Mouse (Mus musculus) testis, postnatal 14 days (tissue): Measurements from ENCODE around the gene Slc25a44.
"Not testable (repeated sequence)": the region's sequence is repeated elsewhere in the genome, so short reads cannot be mapped to it uniquely, and the experiment has no call there.

ENCODE experiments used
- DNase-seq: peaks from one replicate; pipeline ENCODE4 v3.0.0; 2021; ENCODE audit warnings: low spot score

Slc25a44 gene

DNA sequence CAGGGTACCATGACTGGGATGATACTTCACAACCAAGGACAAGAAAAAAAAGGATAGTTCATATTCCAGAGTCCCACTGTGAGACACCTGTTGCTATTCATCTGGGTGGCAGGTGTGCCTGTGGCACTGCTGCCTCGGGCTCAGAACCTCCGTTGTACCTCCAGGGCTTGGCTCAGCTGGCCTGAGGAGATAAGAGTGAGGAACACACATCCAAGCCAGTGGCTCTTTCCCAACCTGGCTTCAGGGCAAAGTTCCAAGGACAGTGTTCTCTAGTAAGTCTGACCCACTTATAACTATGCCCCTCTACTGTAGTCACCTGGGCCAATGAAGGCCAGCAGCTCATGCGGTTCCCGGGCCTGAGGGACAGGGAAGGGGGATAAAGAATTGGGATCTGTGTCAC lies 13.3 kb downstream of the Slc25a44 start:
- DNase-seq = no peak

DNA sequence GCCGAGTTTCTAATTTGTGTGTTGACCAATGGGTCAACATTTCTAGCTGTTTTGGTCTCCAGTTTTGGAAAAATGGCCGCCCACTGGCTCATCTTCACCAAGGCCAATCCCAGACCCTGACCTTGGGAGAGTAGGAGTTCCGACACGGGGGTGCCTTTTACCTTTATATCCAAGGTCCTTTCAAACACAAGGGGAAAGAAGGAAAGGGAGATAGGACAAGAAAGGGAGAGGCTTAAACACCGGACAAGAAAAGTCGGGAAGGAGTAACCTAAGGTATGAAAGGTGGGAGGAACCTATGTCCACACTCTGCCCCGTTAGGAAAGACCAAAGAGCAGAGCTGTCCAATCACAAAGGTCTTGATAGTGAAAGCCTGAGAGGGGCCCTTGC lies 14.3 kb downstream of the Slc25a44 start:
- DNase-seq = no peak

DNA sequence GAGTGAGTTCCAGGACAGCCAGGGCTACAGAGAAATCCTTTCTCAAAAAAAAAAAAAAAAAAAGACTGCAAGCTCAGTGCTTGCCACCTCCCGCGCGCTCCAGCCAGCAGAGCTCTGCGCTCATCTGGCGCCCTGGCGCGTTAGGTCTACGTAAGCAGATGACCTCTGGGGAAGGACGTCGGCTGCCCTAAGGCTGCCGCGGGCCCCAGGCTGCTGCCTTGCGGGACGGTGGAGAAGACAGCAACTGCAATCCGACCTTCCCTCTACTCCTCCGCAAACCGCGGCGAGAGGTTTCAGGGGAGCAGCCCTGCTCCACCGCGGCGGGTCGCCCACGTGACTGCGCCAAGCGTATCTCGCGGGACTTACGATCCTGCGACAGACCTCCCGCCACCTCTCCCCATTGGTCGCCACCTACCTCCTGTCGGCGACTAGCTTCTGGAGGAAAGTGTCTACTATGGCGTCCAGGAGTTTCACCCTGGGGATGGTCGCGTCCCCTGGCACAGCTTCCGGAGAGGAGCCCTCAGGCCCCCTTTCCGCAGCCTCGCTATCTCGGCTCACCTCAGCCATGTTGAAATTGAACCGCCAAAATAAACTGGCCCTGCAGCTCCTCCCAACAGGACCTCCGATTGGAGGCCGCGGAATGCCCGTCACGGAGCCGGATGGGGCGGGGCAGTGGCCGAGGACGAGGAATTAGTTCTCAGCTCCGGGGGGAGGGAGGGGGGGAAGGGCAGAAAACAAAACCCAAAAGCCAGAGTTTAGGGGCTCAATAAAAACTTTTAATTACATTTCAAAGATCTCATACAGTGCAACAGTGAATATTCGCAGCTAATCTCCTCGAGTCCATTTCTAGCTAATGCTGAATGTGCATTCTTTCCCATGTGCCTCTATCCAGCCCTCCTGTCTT lies 14.9 kb downstream of the Slc25a44 start, which contains the start of gene Pmf1:
Gene Pmf1, minus strand, starts transcription at position 591 of the 904 bp plus-strand sequence.
- DNase-seq = peak; percentile 94

DNA sequence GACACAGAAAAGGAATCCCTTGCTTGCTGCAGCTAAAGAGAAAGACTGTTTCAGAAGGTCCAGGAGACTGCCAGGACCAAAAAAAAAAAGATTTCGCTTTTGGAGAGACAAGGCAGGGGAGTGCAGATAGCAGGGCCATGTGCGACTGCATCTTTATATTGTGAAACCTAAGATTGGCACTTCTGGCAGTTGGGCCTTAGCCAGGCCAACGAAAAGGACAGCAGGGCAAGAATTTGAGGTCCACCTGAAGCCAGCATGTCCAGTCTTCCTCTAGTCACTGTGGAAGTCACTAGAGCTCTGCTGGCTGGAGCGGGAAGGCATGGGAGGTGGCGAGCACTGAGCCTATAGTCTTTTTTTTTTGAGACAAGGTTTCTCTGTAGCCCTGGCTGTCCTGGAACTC lies 16.0 kb downstream of the Slc25a44 start:
- no peak for DNase-seq

DNA sequence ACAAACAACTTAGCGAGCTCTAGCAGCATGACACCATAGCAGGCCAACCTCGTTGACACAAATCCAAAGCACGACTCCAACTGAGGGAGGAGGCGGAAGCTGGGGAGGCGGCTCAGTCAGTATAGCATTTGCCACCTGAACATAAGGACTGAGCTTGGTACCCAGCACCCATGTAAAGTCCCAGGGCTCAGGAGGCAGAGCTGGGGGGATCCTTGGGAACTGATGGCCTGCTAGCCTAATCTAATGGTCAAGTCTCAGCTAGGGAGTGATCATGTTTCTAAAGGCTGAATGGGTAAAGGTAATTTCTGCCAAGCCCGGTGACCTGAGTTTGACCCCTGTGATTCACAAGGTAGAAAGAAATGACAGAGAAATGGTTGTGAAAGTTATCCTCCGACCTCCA lies 17.4 kb downstream of the Slc25a44 start:
- DNase-seq = no peak

DNA sequence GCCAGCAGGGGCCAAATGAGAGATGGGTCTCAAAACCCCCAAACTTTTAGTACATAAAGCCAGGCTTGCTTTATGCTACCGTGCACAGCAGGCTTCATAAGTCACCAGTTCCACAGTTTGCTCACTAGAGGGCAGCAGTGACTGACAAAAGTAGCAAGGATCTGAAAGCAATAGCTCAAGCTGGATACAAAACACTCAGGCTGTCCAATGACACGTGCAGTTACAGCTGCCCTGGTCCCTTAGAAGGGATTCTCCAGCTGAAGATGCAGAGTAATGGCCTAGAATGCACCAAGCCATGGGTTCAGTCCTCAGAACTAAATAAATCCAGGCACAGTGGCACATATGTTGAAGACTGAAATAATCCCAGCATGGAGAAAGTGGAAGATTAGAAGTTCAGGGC lies 17.8 kb downstream of the Slc25a44 start:
- peak; percentile 49 for DNase-seq

DNA sequence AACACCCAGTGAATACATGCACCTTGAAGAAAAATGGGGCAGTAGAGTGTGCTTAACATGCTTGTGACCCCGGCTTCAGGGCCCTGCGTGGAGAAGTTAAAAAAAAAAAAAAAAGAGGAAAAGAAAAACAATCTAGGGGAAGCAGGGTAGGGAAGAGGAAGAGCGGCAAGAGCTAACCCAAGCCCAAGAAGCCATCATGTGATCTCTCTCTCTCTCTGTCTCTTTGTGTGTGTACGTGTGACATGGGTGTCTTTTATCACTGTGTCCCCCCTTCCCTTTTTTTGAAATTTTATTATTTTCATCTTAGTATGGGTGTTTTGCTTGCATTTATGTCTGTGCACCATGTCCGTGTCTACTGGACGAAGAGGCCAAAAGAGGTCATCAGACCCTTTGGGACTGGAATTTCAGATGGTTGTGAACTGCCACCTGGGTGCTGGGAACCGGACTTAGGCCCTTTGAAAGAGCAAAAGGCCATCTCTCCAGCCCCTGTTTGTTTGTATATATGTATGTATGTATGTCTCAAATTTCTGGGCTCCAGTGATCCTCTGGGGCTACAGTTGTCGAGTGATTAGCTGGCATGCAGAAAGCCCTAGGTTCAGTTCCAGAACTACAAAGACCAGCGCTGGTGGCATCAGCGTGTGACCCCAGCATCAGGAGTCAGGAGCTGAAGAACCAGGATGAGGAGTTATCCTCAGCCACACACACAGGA lies 21.3 kb downstream of the Slc25a44 start:
- DNase-seq = no peak

DNA sequence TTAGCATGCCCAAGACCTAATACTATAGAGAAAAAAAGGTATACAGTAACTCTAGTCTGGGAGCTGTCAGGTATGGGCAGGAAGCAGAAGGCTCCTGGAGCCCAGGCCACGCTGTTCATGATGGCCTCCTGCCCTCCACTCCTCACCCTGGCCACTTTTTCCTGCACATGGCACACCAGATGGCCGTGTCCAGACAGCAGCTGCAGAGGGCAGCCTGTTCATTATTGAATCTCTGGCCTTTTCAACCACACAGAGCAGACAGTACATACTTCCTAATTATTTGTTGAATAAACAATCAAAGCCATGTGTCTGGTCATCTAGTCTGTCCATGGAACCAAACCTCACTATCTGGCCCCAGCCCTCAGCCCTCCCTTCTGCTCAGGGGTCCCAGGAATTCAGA lies 26.3 kb downstream of the Slc25a44 start:
- no peak for DNase-seq

DNA sequence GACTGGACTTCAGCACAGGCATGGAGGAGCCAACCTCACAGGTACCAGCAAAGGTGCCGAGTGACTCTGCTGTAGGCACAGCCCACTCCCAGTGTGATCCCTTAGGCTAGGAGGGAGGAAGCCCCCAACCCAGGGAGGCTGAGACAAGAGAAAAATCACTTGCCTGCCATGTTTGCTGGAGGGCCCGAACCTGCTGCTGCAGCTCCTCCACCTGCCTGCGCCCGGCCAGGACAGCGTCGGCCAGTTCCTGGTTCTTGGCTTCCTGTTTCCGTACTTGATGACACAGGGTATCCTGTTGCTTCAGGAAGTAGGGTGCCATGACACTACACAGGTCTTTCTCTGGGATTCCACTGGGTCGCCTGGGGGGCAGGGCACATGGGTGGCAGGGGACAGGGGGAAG lies 29.2 kb downstream of the Slc25a44 start:
- DNase-seq = no peak

DNA sequence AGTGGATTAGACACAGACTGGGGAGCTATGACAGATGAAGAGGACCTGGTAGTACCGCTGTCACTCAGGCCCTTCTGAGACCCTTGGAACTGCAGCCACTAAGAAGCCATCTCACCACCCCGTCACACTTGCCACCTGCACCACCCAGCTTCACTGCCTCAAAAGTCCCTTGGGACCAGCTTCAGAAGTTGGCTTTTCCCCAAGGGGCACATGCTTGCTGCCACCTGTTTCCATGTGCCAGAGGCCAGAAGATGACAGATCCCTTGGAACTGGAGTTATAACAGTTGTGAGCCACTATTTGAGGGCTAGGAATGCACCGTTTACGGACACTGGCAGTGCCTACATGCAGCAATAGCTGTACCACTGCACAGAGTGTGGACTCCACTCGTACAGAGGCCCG lies 29.7 kb downstream of the Slc25a44 start:
- DNase-seq = no peak

DNA sequence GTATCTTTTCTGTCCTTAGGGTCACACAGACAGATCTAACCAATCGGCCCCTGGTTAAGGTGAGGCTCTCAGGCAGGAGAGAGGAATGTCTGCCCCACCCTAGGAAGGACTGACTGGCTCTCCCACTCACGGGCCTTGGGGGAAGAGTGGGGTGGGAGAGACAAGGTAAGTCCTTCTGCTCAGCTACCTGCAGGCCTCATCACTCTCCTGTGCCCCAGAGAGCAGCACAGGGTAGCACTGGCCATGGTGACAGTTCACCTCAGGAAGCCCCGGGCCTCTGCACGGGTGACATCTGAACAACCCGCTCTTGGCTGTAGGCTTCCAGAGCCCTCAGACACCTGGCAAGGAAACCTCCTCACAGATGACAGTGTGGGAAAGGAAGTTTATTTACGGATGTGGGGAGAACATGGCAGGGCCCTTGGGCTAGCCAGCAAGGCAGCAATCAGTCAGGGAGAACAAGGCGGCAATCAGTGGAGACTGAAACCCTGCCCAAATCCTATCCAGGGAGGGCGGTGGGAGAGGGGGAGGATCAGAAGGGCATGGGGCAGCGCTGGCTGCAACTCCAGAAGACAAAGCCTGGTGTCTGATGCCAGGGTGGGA lies 31.1 kb downstream of the Slc25a44 start:
- DNase-seq = no peak

DNA sequence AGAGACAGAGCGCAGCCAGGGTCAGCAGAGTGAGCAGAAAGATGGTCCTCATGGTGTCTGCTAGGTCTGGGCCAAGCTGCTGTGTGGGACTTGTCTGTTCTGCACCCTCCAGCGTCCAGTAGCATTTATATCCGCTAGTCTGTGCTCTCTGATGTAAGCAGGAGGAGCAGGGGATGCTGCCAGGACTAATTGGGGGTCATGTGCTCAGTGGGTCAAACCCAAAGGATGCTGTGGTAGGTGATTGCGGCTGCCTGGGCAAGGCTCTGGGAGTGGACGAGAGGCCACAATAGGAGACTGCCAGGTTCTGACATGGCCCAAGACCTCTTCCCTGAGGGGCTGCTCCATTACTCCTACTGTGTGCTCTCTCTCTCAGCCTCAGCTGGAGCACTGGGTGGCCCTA lies 40.6 kb downstream of the Slc25a44 start, which contains the start of gene Bglap:
Gene Bglap, minus strand, starts transcription at position 101 of the 400 bp plus-strand sequence.
- no peak for DNase-seq

DNA sequence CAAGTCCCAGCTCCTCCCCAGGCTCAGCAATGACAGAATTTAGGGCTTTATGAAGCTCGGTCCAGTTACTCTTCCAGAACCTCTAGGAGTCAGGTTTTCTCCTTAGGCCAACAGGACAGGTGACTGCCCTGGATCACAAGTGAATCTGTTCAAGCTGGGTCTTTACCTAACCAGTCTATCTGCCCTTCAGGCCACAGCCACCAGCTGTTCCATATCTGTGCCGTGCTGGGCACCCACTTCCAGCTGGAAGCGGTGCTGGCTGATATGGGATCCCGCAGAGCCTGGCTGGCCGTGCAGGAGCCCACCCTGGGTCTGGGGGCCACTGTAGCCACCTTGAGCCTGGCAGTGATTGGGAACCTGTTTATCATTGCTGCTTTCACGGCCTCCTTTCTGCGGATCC lies 42.6 kb downstream of the Slc25a44 start:
- not testable (repeated sequence) for DNase-seq

DNA sequence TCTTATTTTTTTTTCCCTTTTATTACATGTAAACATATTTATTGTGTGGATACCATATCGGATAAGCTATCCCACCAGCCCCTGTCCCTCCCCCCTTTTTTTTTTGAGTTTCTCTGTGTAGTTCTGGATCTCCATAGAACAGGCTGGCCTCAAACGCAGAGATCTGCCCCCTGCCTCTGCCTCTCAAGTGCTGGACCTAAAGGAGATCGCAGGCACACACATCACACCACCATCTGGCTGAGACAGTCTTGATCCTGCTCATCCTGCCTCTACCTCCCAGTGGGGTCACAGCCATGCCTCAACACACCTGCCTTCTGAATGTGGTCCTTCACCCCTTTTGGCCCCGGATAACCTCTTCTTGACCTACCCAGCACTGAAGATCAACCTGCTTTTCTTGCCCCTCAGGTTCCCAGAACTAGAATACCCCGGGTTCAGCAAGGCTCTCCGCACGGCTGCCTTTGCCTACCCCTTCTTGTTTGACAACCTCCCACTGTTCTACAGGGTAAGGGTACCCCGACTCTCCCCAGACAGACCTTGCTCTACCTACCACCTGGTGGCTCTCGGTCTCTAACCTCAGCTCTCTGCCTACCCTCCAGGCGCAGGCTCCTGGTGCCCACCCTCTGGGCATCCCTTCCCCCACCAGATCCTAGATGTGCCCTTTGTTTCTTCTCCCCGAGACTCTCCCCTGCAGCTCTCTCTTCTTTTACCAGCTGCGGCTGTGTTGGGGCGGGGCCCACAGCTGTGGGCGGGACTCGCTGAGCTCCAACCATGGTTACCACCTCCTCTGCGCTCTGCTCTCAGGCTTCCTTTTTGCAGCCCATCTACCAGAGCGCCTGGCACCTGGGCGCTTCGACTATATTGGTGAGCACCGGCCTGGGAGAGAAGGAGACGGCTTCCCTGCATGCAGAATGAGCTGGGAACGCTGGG lies 43.3 kb downstream of the Slc25a44 start:
- not testable (repeated sequence) for DNase-seq

DNA sequence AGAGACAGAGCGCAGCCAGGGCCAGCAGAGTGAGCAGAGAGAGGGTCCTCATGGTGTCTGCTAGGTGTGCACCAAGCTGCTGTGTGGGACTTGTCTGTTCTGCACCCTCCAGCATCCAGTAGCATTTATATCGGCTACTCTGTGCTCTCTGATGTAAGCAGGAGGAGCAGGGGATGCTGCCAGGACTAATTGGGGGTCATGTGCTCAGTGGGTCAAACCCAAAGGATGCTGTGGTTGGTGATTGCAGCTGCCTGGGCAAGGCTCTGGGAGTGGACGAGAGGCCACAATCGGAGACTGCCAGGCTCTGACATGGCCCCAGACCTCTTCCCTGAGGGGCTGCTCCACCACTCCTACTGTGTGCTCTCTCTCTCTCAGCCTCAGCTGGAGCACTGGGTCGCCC lies 46.3 kb downstream of the Slc25a44 start, which contains the start of gene Bglap2:
Gene Bglap2, minus strand, starts transcription at position 101 of the 400 bp plus-strand sequence.
- not testable (repeated sequence) for DNase-seq

DNA sequence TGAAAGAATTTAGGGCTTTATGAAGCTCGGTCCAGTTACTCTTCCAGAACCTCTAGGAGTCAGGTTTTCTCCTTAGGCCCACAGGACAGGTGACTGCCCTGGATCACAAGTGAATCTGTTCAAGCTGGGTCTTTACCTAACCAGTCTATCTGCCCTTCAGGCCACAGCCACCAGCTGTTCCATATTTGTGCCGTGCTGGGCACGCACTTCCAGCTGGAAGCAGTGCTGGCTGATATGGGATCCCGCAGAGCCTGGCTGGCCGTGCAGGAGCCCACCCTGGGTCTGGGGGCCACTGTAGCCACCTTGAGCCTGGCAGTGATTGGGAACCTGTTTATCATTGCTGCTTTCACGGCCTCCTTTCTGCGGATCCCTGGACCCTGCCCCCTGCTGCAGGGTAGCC lies 48.3 kb downstream of the Slc25a44 start:
- DNase-seq = not testable (repeated sequence)

DNA sequence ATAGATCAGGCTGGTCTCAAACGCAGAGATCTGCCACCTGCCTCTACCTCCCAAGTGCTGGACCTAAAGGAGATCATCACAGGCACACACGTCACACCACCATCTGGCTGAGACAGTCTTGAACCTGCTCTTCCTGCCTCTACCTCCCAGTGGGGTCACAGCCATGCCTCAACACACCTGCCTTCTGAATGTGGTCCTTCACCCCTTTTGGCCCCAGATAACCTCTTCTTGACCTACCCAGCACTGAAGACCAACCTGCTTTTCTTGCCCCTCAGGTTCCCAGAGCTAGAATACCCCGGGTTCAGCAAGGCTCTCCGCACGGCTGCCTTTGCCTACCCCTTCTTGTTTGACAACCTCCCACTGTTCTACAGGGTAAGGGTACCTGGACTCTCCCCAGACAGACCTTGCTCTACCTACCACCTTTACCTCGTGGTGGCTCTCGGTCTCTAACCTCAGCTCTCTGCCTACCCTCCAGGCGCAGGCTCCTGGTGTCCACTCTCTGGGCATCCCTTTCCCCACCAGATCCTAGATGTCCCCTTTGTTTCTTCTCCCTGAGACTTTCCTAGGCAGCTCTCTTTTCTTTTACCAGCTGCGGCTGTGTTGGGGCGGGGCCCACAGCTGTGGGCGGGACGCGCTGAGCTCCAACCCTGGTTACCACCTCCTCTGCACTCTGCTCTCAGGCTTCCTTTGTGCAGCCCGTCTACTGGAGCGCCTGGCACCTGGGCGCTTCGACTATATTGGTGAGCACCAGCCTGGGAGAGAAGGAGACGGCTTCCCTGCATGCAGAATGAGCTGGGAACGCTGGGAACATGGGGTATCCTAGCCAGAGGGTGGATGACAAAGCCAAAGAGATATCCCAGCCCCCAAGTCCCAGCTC lies 49.0 kb downstream of the Slc25a44 start:
- DNase-seq = not testable (repeated sequence)

DNA sequence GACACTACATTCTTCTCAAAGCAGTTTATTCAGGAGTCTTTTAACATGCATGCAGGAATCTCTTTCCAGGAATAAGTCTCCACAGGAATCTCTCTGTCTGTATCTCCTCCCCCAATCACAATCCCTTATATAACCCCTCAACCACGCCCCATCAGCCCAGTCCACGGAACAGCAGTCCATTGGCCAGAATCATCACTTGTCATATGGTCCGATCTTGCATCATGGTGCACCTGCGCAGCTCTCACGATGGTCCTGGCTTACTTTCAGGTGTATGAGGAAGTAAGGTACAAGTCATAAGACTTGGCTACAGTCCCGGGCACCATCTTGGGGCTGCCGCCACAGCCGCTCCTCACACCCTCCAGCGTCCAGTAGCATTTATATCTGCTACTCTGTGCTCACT lies 52.3 kb downstream of the Slc25a44 start, which contains the start of gene Bglap3:
Gene Bglap3, minus strand, starts transcription at position 101 of the 400 bp plus-strand sequence.
- DNase-seq = not testable (repeated sequence)

DNA sequence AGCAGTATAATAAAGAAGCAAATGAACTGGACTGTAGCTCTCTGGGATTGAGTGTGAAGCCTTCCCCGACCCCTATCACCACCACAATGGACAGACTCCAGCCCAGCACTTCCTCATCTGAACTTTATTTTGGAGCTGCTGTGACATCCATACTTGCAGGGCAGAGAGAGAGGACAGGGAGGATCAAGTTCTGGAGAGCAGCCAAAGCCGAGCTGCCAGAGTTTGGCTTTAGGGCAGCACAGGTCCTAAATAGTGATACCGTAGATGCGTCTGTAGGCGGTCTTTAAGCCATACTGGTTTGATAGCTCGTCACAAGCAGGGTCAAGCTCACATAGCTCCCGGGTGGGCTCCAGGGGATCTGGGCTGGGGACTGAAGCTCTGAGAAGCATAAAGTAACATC lies 56.4 kb downstream of the Slc25a44 start:
- not testable (repeated sequence) for DNase-seq

DNA sequence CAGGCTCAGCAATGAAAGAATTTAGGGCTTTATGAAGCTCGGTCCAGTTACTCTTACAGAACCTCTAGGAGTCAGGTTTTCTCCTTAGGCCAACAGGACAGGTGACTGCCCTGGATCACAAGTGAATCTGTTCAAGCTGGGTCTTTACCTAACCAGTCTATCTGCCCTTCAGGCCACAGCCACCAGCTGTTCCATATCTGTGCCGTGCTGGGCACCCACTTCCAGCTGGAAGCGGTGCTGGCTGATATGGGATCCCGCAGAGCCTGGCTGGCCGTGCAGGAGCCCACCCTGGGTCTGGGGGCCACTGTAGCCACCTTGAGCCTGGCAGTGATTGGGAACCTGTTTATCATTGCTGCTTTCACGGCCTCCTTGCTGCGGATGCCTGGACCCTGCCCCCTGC lies 57.4 kb downstream of the Slc25a44 start:
- not testable (repeated sequence) for DNase-seq
